Mouse (Mus musculus) myocyte (in vitro differentiated cells): ENCODE results near the gene Vapb.

Experiments used
- CEBPB ChIP-seq: IDR thresholded peaks from 2 replicates; pipeline ENCODE4 v1.6.1; 2011; ENCODE audit warnings: mild to moderate bottlenecking, moderate library complexity; ENCODE audit not compliant: poor library complexity, insufficient read depth, severe bottlenecking
- E2F4 ChIP-seq: IDR thresholded peaks from one replicate; pipeline ENCODE4 v1.6.1; 2011; ENCODE audit warnings: mild to moderate bottlenecking, control low read depth, moderate library complexity; ENCODE audit not compliant: insufficient read depth
- MAX ChIP-seq: IDR thresholded peaks from one replicate; pipeline ENCODE4 v1.6.1; 2011; ENCODE audit warnings: low read depth, mild to moderate bottlenecking, control low read depth
- MYOD1 ChIP-seq, 3 experiments: IDR thresholded peaks; one replicate each; pipeline ENCODE4 v1.6.1; 2011; ENCODE audit warnings: control low read depth in 2 of 3, low read depth in 2 of 3, mild to moderate bottlenecking in 2 of 3, moderate library complexity in 1 of 3; ENCODE audit not compliant: insufficient read length in 2 of 3, control insufficient read depth in 1 of 3
- MYOG ChIP-seq, 3 experiments: IDR thresholded peaks; one replicate each; pipeline ENCODE4 v1.6.1; 2011; ENCODE audit warnings: control low read depth in 2 of 3, low read depth in 2 of 3, mild to moderate bottlenecking in 2 of 3; ENCODE audit not compliant: insufficient read length in 2 of 3, control insufficient read depth in 1 of 3, insufficient read depth in 1 of 3
- POLR2A ChIP-seq: IDR thresholded peaks from one replicate; pipeline ENCODE4 v1.6.1; 2011; ENCODE audit warnings: low read depth, mild to moderate bottlenecking, control low read depth, moderate library complexity; ENCODE audit not compliant: insufficient read length
- POLR2AphosphoS2 ChIP-seq: IDR thresholded peaks from one replicate; pipeline ENCODE4 v1.6.1; 2011; ENCODE audit warnings: low read depth, control low read depth; ENCODE audit not compliant: insufficient read length
- REST ChIP-seq: IDR thresholded peaks from one replicate; pipeline ENCODE4 v1.6.1; 2011; ENCODE audit warnings: mild to moderate bottlenecking, control low read depth, moderate library complexity; ENCODE audit not compliant: insufficient read depth, insufficient read length
- SRF ChIP-seq: IDR thresholded peaks from one replicate; pipeline ENCODE4 v1.6.1; 2011; ENCODE audit warnings: low read depth; ENCODE audit not compliant: control insufficient read depth, insufficient read length
- TCF12 ChIP-seq: IDR thresholded peaks from one replicate; pipeline ENCODE4 v1.6.1; 2011; ENCODE audit warnings: mild to moderate bottlenecking, control low read depth; ENCODE audit not compliant: poor library complexity, insufficient read depth, severe bottlenecking
- TCF3 ChIP-seq: IDR thresholded peaks from one replicate; pipeline ENCODE4 v1.6.1; 2011; ENCODE audit warnings: low read depth, control low read depth; ENCODE audit not compliant: insufficient read length
- USF1 ChIP-seq: IDR thresholded peaks from one replicate; pipeline ENCODE4 v1.6.1; 2011; ENCODE audit warnings: low read depth, mild to moderate bottlenecking, control low read depth, moderate library complexity

- TF ChIP-seq TCF12 (no peak), POLR2A (no peak), SRF (no peak), MYOG (IDR thresholded peaks at IDR 0.05; ENCODE audit: control insufficient read depth in 1 of 3, insufficient read depth in 1 of 3, insufficient read length in 2 of 3, low read depth in 2 of 3) (no peak), POLR2AphosphoS2 (no peak), MYOD1 (IDR thresholded peaks at IDR 0.05; ENCODE audit: control insufficient read depth in 1 of 3, insufficient read length in 2 of 3, low read depth in 2 of 3) (no peak), CEBPB (no peak), REST (no peak), TCF3 (no peak), MAX (no peak), E2F4 (no peak), USF1 (no peak)
Observed at GRCm38 (mm10) chr2:173702867-173703237, 34.5 kb upstream of the Vapb start.
